Mouse (Mus musculus) c-Kit-negative CD71-positive TER-119-positive erythroid progenitor cells, embryonic 14.5 days (primary cell): ENCODE measurements around the gene Atp6v0e.

Experiments used
- DNase-seq: peaks from one replicate; pipeline ENCODE4 v3.0.0-alpha.2; 2013; ENCODE audit warnings: low read depth, low spot score

Atp6v0e gene

DNA sequence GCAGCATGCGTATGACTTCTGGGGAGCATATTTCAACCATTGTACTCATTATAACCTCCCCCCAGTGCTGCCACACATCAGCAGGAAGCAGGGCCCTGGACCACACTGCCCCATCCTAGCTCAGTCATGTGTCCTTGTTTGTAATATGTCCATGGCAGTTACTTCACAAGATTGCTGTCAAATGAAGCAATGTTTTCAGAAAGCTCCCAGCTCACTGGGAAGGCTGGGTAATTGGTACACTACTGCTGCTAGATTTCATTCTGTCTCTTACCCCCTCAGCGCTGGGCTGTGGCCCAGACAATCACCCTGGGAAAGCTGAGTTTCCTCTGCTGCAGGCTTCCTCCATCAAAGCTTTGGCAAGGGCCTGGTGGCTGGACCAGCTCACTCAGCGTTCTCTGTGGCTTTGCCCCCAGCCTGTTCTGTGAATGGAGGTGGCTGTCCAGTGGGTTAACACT, 22.7 kb upstream of the Atp6v0e start:
- DNase-seq, result no peak

DNA sequence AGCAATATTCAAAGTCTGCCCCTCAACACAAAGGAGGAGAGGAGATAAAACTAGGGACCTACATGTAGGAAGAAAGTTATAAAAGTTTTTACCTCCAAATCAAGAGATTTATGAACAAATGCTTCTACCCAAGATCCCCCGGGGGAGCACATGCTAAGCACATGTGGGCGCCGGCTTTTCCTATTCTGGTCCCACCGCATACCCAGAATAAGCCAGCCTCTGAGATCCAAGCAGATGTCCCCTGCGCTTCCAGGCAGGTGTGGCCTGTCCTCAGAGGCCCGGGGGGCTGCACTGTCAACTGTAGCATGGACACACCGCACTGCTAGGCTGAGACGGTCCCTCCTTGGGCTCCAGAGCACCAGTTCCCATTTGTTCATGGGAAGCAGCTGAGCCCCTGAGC, 19.6 kb upstream of the Atp6v0e start:
- DNase-seq, result no peak

DNA sequence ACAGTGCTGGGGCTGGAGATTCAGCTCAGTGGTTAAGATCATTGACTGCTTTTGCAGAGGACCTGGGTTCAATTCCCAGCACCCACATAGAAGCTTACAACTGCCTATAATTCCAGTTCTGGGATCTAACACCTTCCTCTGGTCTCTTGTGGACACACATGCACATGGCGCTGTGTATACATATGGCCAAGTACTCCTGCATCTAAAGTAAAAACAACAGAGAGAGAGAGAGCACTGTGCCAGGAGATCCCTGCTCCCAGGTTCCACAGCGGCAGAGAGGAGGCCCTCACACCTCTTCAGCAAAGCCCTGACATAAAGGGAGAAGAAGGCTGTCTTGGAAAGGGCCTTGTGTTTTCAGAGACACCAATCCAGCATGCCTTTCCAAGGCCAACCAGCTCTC, 19.0 kb upstream of the Atp6v0e start:
- DNase-seq, result no peak

DNA sequence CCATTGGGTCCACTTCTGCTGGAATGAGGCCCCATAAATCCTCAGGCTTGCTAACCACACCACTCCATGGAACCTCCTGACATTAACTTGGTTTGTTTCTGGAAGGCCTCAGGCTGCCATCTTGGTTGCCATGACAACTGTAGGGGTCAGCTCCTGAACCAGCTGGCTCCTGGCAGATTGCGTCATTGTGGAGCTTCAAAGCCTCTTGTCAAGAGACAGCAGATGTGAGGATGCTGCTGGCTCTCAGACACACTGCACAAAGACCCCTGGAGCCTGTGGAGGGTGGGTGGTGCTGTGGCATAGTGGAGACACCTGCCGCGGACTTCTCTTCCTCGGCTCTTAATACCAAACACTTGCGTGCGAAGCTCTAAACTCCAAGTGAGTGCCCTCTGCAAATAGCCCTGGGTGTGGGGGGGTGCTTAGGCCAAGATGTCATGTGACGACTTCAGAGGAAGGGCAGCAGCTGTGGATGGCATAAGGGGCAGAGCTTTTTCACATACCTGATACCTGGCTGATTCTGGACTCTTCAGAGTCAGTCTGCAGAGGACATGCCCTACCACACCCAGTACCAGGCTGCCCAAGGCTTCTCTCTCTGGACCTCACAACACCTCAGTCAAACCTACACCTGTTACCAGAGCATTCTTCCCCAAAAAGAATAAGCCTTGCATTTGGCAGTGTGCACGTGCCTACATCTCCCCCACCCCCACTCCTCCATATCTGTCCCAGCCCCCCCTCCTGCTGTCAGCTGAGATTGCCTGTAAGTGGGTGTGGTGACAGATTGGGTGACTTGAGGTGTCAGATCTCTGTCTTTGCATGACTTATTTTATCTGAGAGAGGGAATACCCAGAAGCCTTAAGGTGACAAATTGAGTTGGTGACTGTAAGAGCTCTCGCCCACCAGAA, 18.3 kb upstream of the Atp6v0e start:
- no peak for DNase-seq

DNA sequence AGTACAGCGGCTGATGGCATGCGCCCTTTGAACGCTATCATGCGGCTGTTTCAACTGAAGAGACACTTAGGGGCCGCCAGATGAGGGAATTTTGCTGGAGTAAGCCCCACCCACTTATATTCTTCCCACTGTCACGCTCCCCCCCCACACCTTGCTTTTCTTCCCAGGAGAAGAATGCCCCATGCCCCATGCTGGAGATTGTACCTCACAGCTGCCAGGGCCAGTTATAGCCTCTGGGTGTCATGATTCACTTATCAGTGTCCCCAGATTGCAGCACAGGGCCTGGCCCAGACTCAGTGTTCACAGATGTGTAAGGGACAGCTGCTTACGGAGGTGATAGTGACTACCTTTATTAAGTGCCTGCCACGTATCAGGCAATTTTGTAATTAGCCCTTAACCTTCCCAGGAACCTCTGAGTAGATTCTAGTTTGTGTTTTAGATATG, 17.6 kb upstream of the Atp6v0e start:
- no peak for DNase-seq

DNA sequence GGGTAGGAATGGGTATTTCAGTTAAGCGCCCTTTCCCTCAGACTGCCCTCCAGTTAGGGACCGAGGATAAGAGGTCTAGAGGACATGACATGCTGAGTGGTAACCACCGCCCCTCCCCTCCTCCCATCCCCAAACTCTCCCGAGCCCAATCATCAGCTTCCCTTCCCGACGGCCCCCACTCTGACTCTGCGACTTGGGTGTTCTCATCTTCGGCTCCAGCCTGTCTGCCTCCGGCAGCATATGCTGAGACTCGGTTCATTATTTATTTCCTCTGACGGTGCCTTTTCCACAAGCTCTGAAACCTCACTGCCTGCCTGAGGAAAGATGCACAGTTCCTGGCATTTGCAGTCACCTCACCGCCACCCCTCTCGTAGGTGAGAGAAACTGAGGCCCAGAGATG, 15.7 kb upstream of the Atp6v0e start:
- no peak for DNase-seq

DNA sequence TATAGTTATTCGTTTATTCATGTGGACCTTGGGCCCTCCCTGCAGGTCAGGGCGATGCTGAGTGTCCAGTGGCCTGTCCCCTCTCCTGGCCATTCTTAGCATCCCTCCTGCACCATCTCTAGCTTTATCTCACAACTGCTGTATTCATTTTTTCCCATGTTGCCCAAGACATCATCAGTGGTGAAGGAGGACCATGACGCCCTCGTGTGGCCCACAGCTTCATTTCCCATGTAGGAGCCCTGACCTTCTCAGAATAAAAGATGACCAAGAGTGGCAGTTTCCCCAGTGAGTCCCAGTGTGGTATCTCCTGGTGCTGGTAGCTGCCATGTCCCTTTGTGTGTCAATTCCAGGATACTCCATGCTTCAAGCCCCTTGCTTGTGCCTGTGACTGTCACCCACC, 13.5 kb upstream of the Atp6v0e start:
- no peak for DNase-seq

DNA sequence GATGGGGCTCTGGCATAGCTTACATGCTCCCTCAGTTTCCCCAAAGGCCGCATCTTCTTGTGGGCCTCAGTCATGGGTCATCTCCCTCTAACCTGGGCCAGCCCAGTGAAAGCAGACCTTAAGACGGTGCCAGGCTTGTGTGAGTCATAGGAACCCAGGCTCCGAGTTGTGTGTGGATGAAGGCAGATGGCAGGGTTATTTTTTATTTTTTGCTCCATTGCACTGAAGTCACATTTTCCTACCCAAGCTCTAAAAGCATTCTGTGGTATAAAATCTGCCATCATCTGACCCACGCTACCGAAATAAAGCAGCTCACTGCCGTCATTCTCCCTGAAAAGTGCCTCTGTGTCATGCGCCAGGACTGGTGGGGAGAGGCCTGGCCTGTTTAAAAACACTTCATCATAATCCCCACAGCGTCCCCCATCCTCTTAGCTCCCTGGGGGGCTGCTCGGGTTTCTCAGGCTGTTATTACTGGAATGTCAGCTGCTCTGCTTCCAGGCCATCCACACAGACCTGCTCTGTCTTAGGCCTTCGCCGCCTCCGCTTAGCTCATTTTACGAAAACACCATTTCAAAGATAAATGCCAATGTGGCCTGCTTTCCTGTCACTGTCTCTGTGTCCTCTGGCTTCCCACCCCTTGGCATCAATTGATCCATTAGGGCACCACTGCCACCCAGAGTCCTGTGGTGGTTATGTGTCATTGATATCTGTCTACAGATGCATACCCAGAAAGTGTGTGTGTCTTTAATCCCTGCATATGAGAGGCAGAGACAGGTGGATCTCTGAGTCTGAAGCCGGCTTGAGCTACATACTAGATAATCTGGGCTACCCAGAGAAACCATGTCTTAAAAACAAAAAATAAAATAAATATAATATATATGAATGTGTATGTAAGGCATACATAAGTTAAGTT, 12.3 kb upstream of the Atp6v0e start:
- DNase-seq, result no peak

DNA sequence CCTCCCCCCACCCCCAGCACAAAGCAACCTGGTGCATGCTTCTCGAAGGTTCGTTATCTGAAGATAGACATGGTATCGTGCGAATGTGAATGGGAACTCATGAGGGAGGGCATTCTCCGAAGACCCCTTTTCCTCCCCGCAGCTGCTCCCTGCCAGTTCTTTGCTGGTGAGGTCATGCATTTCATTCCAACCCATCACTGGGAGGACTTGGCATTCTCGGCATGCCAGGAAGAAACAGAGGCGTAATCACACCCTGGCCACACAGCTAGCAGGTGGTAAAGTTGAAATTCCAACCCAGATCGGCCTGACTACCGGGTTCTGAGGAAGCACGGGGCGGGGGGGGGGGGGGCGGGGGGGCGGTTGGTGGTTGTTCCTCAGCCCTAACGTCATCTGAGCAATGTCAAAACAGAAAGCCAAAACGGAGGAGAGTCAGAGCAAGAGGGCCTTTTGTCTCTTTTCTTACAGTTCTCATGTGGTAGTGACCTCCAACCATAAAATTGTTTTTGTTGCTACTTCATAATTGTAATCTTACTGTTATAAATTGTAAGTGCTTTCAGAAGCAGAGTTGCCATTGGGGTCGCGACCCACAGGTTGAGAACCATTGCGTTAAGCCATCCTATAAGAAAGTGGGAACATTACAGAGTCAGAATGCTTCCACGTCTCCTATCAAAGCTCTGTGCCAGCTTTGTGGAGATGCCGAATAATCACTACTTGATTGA, 4.0 kb upstream of the Atp6v0e start:
- DNase-seq, result no peak

DNA sequence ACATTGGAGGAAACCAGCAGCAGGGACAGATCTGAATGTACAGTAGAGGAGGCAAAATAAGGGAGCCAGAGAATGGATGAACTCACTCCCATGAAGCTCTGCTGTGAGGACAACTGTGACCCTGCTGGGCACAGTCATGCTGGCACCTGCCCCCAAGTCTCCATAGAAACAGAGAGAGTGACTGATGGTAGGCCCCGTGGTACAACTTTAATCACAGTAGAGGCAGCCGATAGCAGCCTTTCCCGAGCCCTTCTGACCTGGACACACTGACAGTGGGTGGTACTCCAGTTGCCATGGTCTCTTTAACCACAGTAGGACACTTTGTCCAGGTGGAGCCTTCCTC, 3.5 kb upstream of the Atp6v0e start:
- no peak for DNase-seq

DNA sequence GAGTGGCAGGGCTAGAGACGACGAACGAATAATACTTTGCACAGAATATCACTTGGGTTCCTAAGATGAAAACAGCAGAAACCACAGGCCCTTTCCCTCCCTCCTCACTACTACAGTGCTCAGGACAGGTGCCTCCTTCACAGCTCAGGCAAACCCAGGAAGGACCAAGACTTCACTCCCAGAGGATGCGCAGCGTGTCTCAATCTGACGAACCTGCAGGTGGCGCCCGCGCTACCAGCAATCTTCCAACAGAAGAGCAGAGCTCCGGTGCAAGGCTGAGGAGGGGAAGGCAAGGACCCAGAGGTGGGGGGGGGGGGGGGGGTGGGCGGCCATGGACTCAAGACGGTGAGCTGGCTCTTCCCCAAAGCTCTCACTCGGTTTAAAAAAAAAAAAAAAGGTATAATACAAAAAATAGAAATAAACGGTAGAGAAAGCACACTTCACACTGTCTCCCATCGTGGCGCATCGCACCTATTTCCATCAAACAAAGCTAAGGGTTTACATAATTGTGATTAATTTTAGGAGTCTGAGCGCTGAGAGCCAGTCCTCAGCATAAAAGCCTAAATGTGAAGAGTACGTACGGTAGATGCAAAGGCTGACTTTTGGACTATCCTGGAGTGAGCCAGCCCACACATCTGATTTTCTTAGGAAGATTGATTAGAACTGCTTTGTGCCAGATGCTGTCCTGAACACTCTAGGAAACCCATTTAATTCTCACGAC, 2.7 kb upstream of the Atp6v0e start:
- no peak for DNase-seq

DNA sequence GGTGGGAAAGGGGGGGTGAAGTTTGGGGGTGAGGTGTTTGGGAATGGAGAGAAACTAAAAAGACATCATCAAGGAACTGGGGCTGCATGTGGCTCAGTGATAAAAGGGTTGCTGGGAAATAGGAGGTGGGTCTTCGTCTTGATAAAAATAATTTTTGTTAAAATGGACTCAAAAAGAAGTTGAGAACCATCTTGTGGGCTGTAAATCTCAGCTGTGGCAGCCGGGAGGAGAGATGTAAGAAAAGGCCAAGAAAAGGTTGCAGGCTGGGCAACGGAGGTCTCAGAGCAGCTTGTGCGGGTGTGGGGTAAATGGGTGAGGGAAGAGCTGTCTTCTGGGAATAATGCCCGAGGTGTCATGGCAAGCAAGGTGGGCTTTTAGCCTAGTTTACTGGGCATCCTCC, 827 bp upstream of the Atp6v0e start:
- no peak for DNase-seq

DNA sequence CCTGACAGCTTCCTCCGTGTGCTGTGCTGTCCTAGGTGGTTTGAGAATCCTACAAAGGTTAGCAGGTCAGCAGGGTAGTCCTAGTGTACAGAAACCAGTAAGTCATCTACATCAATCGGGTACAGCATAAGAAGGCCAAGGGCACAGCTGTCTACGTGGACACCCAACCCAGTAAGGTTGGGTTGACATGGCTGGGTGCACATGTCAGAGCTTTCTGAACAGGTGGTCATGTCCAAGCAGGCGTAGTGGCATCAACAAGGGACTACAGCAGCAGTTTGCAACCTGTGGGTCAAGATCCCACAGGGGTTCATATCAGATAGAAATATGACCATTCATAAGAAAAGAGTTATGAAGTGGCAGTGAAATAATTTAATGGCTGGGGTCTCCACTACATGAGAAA, 2.6 kb downstream of the Atp6v0e start:
- DNase-seq, result no peak

DNA sequence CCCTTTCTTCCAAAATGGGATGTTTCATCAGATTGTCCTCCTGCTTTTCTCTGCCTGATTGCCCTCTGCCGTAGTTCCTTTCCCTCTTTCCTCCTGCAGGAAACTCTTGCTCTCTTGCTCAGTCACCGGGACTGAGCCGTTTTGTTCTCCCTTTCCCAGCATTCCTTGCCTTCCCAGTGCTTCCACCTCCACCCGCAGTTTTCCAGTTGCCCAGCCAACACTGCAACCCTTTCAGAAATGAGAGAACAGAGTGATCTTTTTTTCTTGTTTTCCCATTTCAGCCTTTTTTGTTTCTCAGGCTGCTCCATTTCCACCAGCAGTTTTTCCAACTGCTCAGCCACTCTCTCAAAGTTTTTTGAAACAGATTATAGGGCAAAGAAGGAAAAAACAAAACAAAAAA, 8.2 kb downstream of the Atp6v0e start:
- no peak for DNase-seq

DNA sequence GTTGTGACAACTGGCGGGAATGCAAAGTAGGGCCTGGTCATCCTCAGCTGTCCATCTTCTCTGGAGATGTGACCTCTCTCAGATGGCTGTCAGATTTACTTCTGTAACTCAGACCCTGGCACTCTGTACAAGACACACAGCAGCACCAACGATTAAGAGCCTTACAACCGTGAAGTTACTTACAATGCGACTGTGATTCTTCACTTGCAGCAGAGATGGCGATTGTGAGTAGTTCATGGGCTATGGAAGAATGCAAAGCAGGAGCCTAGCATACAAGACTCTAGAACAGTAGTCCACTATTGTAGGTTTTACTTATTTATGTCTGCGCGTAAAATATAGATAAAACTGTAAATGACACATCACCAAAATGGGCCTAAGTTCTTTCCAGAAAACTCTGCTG, 12.8 kb downstream of the Atp6v0e start:
- DNase-seq, result no peak

DNA sequence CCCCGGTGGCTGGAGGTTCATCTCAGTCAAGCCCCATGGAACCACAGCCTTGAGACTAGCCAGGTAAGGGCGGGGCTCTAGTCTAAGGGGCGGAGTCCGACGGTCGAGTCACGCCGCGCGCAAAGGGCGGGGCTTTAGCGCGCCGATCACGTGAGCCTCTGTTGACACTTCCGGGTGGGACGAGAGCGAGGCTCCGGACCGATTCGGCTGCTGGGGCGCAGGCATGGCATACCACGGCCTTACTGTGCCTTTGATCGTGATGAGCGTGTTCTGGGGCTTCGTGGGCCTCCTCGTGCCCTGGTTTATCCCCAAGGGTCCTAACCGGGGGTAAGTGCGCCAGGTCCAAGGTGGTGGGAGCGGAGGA, 13.2 kb downstream of the Atp6v0e start:
- DNase-seq, result peak; percentile 90

DNA sequence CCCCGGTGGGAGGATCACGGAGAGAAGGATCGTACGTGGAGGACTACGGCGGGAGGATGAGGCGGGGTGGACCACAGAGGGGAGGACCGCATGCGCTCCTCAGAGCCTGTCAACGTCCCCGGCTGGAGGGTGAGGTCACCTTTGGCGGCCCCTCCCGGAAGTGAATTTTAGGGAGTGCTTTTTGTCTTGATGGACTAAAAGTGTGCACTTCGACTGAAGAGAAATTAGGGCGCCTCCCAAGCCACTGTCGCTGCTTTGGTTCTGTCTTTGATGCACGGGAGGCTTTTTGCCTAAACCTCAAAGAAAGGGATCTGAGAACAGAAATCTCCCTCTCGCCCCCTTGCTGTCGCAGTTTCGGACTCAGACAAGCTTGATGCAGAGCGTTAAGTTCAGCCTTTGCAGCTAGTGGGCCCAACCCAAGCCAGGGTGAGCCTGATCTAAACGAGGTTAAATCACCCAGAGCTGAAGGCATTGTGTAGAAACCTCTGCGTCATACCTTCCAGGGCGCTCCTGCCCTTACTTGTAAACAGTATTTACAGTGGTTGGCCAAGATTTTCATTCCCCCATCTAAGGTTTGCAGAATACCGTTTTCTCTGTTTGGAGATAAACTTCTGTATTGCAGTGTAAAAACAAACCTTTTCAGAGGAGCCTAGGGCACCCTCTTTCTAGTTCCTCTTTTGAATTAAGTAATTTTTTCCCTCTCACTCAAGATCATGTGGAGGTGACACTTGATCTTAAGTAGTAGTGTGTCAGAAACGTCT, 13.8 kb downstream of the Atp6v0e start:
- no peak for DNase-seq

DNA sequence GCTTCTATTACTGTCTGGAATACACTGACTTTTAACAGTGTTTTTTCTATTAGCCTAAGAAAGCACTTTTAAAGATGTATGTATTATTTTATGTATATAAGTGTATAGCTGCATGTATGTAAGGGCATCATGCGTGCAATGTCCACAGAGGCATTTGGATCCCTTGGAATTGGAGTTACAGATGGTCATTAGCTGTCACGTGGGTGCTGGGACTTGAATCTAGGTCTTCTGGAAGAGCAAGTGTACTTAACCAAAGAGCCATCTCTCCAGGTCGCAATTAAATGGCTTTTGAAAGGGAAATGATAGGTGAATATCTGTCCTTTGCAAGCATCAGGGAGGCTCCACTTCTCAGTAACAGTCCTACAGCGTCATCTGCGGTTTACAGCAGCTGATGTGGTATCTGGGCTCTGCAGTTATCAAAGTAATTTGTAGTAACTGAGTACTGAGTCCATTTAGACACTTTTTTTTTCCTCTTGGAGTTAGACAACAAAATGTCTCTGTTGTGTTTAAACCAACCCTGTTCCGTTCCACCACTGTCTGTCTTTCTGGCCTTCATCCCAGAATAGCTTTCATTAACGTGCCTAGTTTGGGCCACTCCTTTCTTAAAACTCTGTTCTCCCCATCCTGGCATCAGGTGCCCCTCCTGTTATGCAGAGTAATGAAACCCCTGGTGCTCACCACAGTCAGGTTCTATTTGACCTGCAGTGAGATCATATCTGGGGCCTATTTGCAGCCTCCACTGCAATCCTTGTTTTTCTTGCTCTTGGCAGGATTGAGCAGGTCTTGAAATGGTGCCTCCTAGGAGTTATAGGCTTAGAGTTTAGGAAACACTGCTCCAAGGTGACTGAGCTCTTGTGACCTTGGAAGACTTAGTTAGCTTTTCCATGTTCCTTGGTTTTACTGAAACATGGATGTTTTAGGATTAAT, 14.9 kb downstream of the Atp6v0e start:
- DNase-seq, result no peak

DNA sequence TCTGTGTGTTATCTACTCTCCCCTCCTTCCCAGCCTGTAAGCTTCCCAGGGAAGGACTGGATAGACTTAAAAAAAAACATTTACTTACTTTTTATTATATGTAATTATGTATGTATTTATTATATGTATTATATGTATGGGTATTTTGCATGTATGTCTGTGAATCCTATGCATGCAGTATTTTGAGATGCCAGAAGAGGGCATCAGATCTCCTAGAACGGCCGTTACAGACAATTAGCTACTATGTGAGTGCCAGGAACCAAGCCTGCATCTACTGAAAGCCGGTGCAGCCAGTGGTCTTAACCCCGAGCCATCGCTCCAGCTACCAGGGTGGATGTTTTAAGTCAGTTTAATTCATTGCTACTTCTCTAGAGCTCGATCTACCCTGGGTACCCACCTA, 18.2 kb downstream of the Atp6v0e start:
- no peak for DNase-seq
